ENCODE assay signal across 8 mouse cellular contexts in the genomic region with DNA sequence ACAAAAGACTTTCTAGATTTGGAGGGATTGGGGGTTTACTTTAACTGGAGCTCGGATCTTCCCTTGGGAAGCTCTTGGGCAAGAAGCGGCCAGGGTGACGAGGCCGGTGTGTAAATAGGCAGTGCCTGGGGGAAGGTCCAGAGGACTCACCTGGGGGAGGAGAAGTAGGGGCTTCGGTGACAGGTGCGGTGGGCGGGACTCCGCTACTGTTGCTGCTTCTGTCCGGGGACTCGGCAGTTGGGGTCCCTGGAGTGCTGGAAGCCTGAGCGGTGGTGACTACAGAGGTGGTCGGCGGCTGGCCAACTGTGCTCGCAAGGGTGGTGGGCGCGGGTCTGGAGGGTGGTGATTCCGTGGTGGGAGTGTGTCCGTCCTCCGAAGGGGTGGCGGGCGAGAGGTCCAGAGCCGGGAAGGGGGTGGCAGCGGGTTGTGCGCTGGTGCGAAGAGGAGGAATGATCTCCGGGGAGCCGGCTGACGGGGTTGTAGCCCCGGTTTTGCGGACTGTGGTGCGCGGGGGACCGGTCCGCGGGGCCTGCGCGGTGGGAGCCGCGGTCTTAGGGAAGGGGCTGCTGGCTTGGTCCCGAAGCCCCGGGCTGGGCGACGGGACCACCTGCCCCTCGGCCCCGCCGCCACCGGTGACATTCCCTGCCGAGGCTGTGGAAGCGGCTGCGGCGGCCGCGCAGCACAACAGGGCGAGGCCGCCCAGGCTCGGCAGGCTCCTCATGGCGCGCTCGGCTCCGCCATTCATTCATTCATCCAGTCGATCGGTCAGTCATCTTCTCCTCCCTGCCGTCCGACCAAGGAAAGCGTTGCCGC. TPM values are rescaled to one million over a fixed set of nuclear protein-coding genes. Genes with fewer than 3 reads are reported as not detected.
DNase-seq lines count a peak whose midpoint lies in the region; ATAC-seq and TF ChIP-seq lines count a peak whose summit lies in the region.

No protein-coding gene starts in this region.

- no peaks in the 10 kb centered on the region; the same call in 1 of the 2 replicates for H3K9me3 ChIP-seq in E14TG2a.4 (ENCODE audit: low read length)
- no peaks in the 10 kb centered on the region for H3K9me3 ChIP-seq in embryonic facial prominence, embryonic 11.5 days (replicated peaks; ENCODE audit: control insufficient read depth, low read length)
- no peaks in the 10 kb centered on the region for H3K9me3 ChIP-seq in heart, embryonic 13.5 days
- no peaks in the 10 kb centered on the region for H3K9me3 ChIP-seq in lung, embryonic 15.5 days

- no peak for TF ChIP-seq CTCF in E14TG2a.4 (conservative IDR thresholded peaks at IDR 0.05; ENCODE audit: low read length)

- H3K27me3 ChIP-seq in E14TG2a.4 (ENCODE audit: insufficient read depth, low read length), result peaks cover 29% of the 10 kb centered on the region
- H3K27me3 ChIP-seq in embryonic facial prominence, embryonic 11.5 days (ENCODE audit: control insufficient read depth, insufficient read depth, low read length), result no peaks in the 10 kb centered on the region
- no peaks in the 10 kb centered on the region for H3K27me3 ChIP-seq in heart, embryonic 13.5 days (replicated peaks)
- no peaks in the 10 kb centered on the region for H3K27me3 ChIP-seq in lung, embryonic 15.5 days

- peaks cover 31% of the 10 kb centered on the region for H3K4me1 ChIP-seq in E14TG2a.4 (replicated peaks; ENCODE audit: low read depth, low read length)
- no peaks in the 10 kb centered on the region for H3K4me1 ChIP-seq in embryonic facial prominence, embryonic 11.5 days (ENCODE audit: control insufficient read depth, insufficient read depth, low read length)
- H3K4me1 ChIP-seq in heart, embryonic 13.5 days, result peaks cover 33% of the 10 kb centered on the region
- peaks cover 29% of the 10 kb centered on the region for H3K4me1 ChIP-seq in lung, embryonic 15.5 days

- DNase-seq in adrenal gland, postnatal 10 days, result peak; percentile 57
- DNase-seq in embryonic facial prominence, embryonic 11.5 days (ENCODE audit: low spot score), result peak; percentile 47
- DNase-seq in kidney, postnatal 4 days, result peak; percentile 54 to 67
- peak; percentile 59 for DNase-seq in retina, postnatal 1 day
- peak; percentile 56 for DNase-seq in thymus, postnatal 25 days

- 0% methylated on average over 52 of the region's 66 CpGs for WGBS in embryonic facial prominence, embryonic 11.5 days
- under 1% methylated on average over 64 of the region's 66 CpGs for WGBS in heart, embryonic 13.5 days
- under 1% methylated on average over 56 of the region's 66 CpGs for WGBS in lung, embryonic 15.5 days

- H3K9ac ChIP-seq in embryonic facial prominence, embryonic 11.5 days (replicated peaks; ENCODE audit: low read length), result peak overlapping the region; percentile 99
- H3K9ac ChIP-seq in heart, embryonic 13.5 days, result peak overlapping the region; percentile 92
- peak overlapping the region; percentile 81 for H3K9ac ChIP-seq in lung, embryonic 15.5 days

- peak overlapping the region; percentile 89 for H3K4me2 ChIP-seq in embryonic facial prominence, embryonic 11.5 days (ENCODE audit: low read depth, low read length)
- peak overlapping the region; percentile 94 for H3K4me2 ChIP-seq in heart, embryonic 13.5 days
- H3K4me2 ChIP-seq in lung, embryonic 15.5 days, result peak overlapping the region; percentile 93

- H3K4me3 ChIP-seq in E14TG2a.4 (replicated peaks; ENCODE audit: low read length), result peak overlapping the region; percentile 90
- peak overlapping the region; percentile 87 for H3K4me3 ChIP-seq in embryonic facial prominence, embryonic 11.5 days (ENCODE audit: low read depth, low read length)
- H3K4me3 ChIP-seq in heart, embryonic 13.5 days, result peak overlapping the region; percentile 93
- peak overlapping the region; percentile 93 for H3K4me3 ChIP-seq in lung, embryonic 15.5 days

- peak overlapping the region; percentile 36 for H3K27ac ChIP-seq in embryonic facial prominence, embryonic 11.5 days (replicated peaks; ENCODE audit: low read depth, low read length)
- H3K27ac ChIP-seq in heart, embryonic 13.5 days (replicated peaks), result no peak overlapping the region; the same call in 1 of the 2 replicates
- H3K27ac ChIP-seq in lung, embryonic 15.5 days, result peak overlapping the region; percentile 82

- H3K36me3 ChIP-seq in E14TG2a.4 (ENCODE audit: insufficient read depth, low read length), result no peaks in the 10 kb centered on the region
- H3K36me3 ChIP-seq in embryonic facial prominence, embryonic 11.5 days (replicated peaks; ENCODE audit: control insufficient read depth, insufficient read depth, low read depth, low read length), result no peaks in the 10 kb centered on the region
- H3K36me3 ChIP-seq in heart, embryonic 13.5 days, result no peaks in the 10 kb centered on the region
- no peaks in the 10 kb centered on the region for H3K36me3 ChIP-seq in lung, embryonic 15.5 days

- peak; percentile 45 for ATAC-seq in embryonic facial prominence, embryonic 11.5 days (replicated peaks; ENCODE audit: insufficient number of reproducible peaks, low FRiP score, low TSS enrichment, low read depth)
- ATAC-seq in heart, embryonic 13.5 days (ENCODE audit: extremely low read depth, insufficient number of reproducible peaks, low FRiP score, low TSS enrichment), result 0 out of 2 replicates have a peak, but pooled peaks have one; percentile 5
- peak; percentile 41 for ATAC-seq in lung, embryonic 15.5 days (ENCODE audit: borderline replicate concordance, extremely low read depth, low FRiP score, low TSS enrichment)

RNA-seq across cellular contexts. Expression of a gene that starts 0.5 kb away (rescaled TPM):
- total RNA-seq in adrenal gland, postnatal 10 days (2021), result 10 to 100 TPM; 32.3 to 33.5 TPM
- 16.1 and 18.4 TPM in 2 replicates for polyA plus RNA-seq in embryonic facial prominence, embryonic 11.5 days (2014; fragmentation: Nextera tagmentation; extraction: Ambion mirVana)
- 3.9 and 4.0 TPM in 2 replicates for polyA plus RNA-seq in heart, embryonic 13.5 days (2015; fragmentation: Nextera tagmentation; extraction: Ambion mirVana)
- 8.4 and 8.9 TPM in 2 replicates for polyA plus RNA-seq in lung, embryonic 15.5 days (2015; fragmentation: Nextera tagmentation; extraction: Ambion mirVana)
